Mouse (Mus musculus) limb, embryonic 12.5 days (tissue): ENCODE results near the gene Itgad. TPM values are rescaled to one million over a fixed set of nuclear protein-coding genes. Genes with fewer than 3 reads are reported as not detected.

Source experiments
- ATAC-seq: fragments of 200-750 bp; cut with Nextera tagmentation; 2 replicates; pipeline ENCODE4 v1.8.0; 2017; ENCODE audit warnings: low read depth, moderate TSS enrichment; ENCODE audit not compliant: insufficient number of reproducible peaks, insufficient read depth, low FRiP score, low TSS enrichment
- H3K27ac ChIP-seq: fragments of 300-500 bp; sonication (generic); 2 replicates; pipeline ENCODE4 v1.5.1; 2016; ENCODE audit warnings: mild to moderate bottlenecking, moderate library complexity
- H3K27me3 ChIP-seq: fragments of 300-500 bp; sonication (generic); 2 replicates; pipeline ENCODE4 v1.6.1; 2016; ENCODE audit warnings: mild to moderate bottlenecking, moderate library complexity
- H3K36me3 ChIP-seq: fragments of 300-500 bp; sonication (generic); 2 replicates; pipeline ENCODE4 v1.6.1; 2016; ENCODE audit warnings: mild to moderate bottlenecking, moderate library complexity
- H3K4me1 ChIP-seq: fragments of 300-500 bp; sonication (generic); replicated peaks from 2 replicates; pipeline ENCODE4 v1.6.1; 2016
- H3K4me2 ChIP-seq: fragments of 300-500 bp; sonication (generic); 2 replicates; pipeline ENCODE4 v1.6.1; 2016; ENCODE audit warnings: mild to moderate bottlenecking, moderate library complexity
- H3K4me3 ChIP-seq: fragments of 300-500 bp; sonication (generic); replicated peaks from 2 replicates; pipeline ENCODE4 v1.5.1; 2016; ENCODE audit warnings: mild to moderate bottlenecking
- H3K9ac ChIP-seq: fragments of 300-500 bp; sonication (generic); replicated peaks from 2 replicates; pipeline ENCODE4 v1.6.1; 2016; ENCODE audit warnings: mild to moderate bottlenecking, moderate library complexity
- H3K9me3 ChIP-seq: fragments of 300-500 bp; sonication (generic); 2 replicates; pipeline ENCODE4 v1.6.1; 2016; ENCODE audit warnings: mild to moderate bottlenecking, moderate library complexity
- WGBS: fragments of 180-500 bp; shearing (Covaris S2); methylation state at CpG from one replicate; pipeline ENCODE4 v1.1.7; 2016; 5-methylcytosine and 5-hydroxymethylcytosine counted together
- polyA plus RNA-seq: library from polyadenylated mRNA; unstranded; fragments of >200 nt; fragmentation: Nextera tagmentation; extraction: Ambion mirVana; gene quantifications from 2 replicates; pipeline ENCODE4 v1.2.1, GENCODE M21; 2016

The Itgad gene
- polyA plus RNA-seq = not detected in 2 replicates

DNA sequence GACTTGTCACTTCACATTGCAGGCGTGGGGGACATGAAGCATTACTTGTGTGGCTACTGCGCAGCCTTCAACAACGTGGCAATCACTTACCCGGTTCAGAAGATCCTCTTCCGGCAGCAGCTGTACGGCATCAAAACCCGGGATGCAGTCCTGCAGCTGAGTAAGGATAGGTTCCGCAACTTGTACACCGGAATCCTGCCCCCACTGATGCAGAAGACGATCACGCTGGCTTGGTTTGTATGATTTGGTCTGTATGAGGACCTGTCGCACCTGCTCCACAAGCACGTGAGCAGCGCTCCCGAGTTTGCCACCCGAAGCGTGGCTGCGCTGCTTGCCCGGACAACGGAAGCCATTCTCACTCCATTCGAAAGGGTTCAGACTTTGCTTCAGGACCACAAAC is at the start of gene Itgad:
Gene Itgad, plus strand, starts transcription at position 301 of the 400 bp plus-strand sequence.
- no peak within 1 kb of the TSS for H3K9ac ChIP-seq
- no peak within 1 kb of the TSS for H3K4me3 ChIP-seq
- 90% methylated on average over 21 of the region's 21 CpGs for WGBS
- no peak within 1 kb of the TSS for H3K27ac ChIP-seq
- no peaks in the 10 kb centered on the region for H3K36me3 ChIP-seq
- no peaks in the 10 kb centered on the region for H3K27me3 ChIP-seq
- no peaks in the 10 kb centered on the region for H3K4me1 ChIP-seq
- no peaks in the 10 kb centered on the region for H3K9me3 ChIP-seq
- ATAC-seq = no peak
- H3K4me2 ChIP-seq = no peak within 1 kb of the TSS

DNA sequence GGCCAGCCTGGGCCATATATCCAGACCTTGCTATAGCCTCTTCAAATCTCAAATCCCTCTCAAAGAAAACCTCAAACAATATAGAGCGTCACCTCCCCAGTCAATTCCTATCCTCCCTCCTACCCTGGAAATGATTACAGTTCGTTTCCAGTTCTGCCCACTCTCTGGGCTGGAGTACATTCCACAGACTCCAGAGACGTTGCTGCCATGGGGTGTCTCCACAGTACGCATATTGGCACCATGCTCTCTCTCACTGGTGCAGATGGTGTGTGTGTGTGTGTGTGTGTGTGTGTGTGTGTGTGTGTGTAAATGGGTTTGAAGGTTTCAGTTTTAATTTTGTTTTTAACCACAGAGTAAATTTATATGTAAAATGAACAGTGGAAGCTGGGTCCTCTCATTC is 48.9 kb upstream of the Itgad start:
- no peak for ATAC-seq

DNA sequence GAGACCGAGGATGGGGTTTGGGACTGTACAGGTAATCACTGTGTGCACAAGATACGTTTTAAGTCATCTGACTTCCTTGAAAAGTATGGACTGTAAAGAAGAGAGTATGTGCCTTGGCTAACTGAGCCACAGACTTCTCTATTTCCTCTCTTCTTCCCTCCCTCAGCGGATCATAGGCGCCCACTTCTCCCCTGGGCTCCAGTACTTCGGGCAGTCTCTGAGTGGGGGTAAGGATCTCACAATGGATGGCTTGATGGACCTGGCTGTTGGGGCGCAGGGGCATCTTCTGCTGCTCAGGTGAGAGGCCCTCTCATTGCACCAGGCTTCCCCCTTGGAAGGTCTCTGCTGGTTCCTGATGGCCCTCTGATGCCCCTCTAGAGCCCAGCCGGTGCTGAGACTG is 46.7 kb upstream of the Itgad start:
- no peak overlapping the region for H3K4me2 ChIP-seq
- H3K4me3 ChIP-seq = no peak overlapping the region
- H3K36me3 ChIP-seq = no peaks in the 10 kb centered on the region
- no peaks in the 10 kb centered on the region for H3K9me3 ChIP-seq
- no peaks in the 10 kb centered on the region for H3K4me1 ChIP-seq
- no peak for ATAC-seq
- no peak overlapping the region for H3K27ac ChIP-seq
- 89% methylated on average over 7 of the region's 7 CpGs for WGBS
- H3K9ac ChIP-seq = no peak overlapping the region
- H3K27me3 ChIP-seq = no peaks in the 10 kb centered on the region

More for the DNA sequence above, 48.9 kb upstream of the Itgad start:
- H3K27me3 ChIP-seq = no peaks in the 10 kb centered on the region; the same call in 1 of the 2 replicates
- no peaks in the 10 kb centered on the region for H3K36me3 ChIP-seq
- no peaks in the 10 kb centered on the region for H3K4me1 ChIP-seq
- H3K4me3 ChIP-seq = no peak overlapping the region
- WGBS = 65% methylated on average over 4 of the region's 4 CpGs
- no peak overlapping the region for H3K27ac ChIP-seq
- H3K9me3 ChIP-seq = no peaks in the 10 kb centered on the region
- no peak overlapping the region for H3K9ac ChIP-seq
- H3K4me2 ChIP-seq = no peak overlapping the region

- Histone ChIP-seq H3K4me2 (no peak overlapping the region), H3K4me3 (no peak overlapping the region), H3K27me3 (no peaks in the 10 kb centered on the region; the same call in 1 of the 2 replicates), H3K36me3 (no peaks in the 10 kb centered on the region), H3K27ac (no peak overlapping the region), H3K4me1 (no peaks in the 10 kb centered on the region), H3K9ac (no peak overlapping the region), H3K9me3 (no peaks in the 10 kb centered on the region)
- 75% methylated on average over 2 of the region's 2 CpGs for WGBS
- no peak for ATAC-seq
Observed at GRCm38 (mm10) chr7:128110314-128110713, 43.9 kb upstream of the Itgad start.

DNA sequence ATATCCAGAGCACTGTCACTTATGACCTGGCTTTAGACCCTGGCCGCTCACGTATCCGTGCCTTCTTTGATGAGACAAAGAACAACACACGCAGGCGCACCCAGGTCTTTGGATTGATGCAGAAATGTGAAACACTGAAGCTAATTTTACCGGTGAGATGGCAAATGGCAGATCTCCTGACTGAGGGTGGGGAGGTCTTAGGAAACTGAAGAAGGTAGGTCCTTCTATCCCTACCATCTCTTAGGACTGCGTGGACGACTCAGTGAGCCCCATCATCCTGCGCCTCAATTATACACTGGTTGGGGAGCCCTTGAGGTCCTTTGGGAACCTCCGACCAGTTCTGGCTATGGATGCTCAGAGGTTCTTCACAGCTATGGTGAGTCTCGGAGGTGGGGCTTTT is 42.0 kb upstream of the Itgad start:
- Histone ChIP-seq H3K9ac (no peak overlapping the region), H3K4me3 (no peak overlapping the region), H3K36me3 (no peaks in the 10 kb centered on the region), H3K27ac (no peak overlapping the region), H3K27me3 (peaks cover 2% of the 10 kb centered on the region; the same call in 1 of the 2 replicates), H3K4me1 (no peaks in the 10 kb centered on the region), H3K9me3 (no peaks in the 10 kb centered on the region), H3K4me2 (no peak overlapping the region)
- WGBS = 85% methylated on average over 11 of the region's 11 CpGs
- no peak for ATAC-seq

DNA sequence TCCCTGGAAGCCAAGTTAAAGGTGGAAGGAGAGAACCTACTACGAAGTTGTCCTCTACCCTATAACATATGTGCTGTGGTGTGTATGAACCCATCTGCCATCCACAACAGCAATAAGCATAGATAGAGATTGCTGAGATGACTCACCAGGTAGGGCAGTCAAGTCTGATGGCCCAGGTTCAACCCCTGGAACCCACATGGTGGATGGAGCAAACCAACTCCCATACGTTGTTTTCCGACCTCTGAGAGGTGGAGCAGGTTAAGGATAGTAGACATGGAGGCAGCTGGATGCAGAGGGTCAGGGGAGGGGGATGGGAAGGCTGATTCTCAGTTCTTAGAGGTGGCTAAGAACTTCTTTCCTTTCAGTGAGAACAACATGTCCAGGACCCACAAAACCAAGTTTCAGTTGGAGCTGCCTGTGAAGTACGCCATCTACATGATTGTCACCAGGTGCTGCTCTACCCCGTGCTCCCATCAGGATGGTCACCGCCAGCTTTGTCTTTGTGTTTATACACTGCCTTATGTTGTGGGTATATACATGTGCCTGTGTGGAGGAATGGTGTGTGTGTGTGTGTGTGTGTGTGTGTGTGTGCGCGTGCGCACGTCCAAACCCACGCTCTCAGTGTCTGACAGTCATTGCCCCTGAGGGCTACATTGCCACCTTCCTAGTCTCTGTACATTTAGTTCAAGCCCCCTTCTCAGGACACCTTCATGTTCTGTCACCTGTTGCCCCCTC is 39.6 kb upstream of the Itgad start:
- Histone ChIP-seq H3K27ac (no peak overlapping the region), H3K4me2 (no peak overlapping the region), H3K27me3 (peaks cover 3% of the 10 kb centered on the region; the same call in 1 of the 2 replicates), H3K36me3 (no peaks in the 10 kb centered on the region), H3K4me1 (no peaks in the 10 kb centered on the region), H3K4me3 (no peak overlapping the region), H3K9ac (no peak overlapping the region), H3K9me3 (no peaks in the 10 kb centered on the region)
- 89% methylated on average over 11 of the region's 11 CpGs for WGBS
- no peak for ATAC-seq

GRCm38 (mm10) chr7:128115211-128115958 is 38.8 kb upstream of the Itgad start:
- WGBS = 77% methylated on average over 5 of the region's 5 CpGs

DNA sequence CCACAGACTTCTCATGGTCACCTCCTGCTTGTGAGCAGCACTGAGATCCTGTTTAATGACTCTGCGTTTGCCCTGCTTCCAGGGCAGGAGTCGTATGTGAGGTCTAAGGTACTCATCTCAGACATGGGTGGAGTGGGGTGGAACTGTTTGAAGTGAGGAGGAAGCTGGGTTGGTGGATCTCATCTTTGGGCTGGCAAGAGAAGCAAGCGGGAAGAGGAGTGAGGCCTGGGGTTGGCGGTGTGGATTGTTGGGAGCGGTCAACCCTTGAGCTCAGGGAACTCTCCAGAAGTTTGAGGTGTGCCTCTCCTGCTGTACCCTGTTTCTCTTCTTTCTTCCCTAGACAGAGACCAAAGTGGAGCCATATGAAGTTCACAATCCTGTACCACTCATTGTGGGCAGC is 37.8 kb upstream of the Itgad start:
- 86% methylated on average over 5 of the region's 5 CpGs for WGBS

More at GRCm38 (mm10) chr7:128115211-128115958, 38.8 kb upstream of the Itgad start:
- no peaks in the 10 kb centered on the region for H3K4me1 ChIP-seq
- no peak overlapping the region for H3K4me3 ChIP-seq
- H3K4me2 ChIP-seq = no peak overlapping the region
- no peak for ATAC-seq
- no peak overlapping the region for H3K27ac ChIP-seq
- no peak overlapping the region for H3K9ac ChIP-seq
- no peaks in the 10 kb centered on the region for H3K9me3 ChIP-seq
- H3K36me3 ChIP-seq = no peaks in the 10 kb centered on the region
- H3K27me3 ChIP-seq = peaks cover 3% of the 10 kb centered on the region; the same call in 1 of the 2 replicates

DNA sequence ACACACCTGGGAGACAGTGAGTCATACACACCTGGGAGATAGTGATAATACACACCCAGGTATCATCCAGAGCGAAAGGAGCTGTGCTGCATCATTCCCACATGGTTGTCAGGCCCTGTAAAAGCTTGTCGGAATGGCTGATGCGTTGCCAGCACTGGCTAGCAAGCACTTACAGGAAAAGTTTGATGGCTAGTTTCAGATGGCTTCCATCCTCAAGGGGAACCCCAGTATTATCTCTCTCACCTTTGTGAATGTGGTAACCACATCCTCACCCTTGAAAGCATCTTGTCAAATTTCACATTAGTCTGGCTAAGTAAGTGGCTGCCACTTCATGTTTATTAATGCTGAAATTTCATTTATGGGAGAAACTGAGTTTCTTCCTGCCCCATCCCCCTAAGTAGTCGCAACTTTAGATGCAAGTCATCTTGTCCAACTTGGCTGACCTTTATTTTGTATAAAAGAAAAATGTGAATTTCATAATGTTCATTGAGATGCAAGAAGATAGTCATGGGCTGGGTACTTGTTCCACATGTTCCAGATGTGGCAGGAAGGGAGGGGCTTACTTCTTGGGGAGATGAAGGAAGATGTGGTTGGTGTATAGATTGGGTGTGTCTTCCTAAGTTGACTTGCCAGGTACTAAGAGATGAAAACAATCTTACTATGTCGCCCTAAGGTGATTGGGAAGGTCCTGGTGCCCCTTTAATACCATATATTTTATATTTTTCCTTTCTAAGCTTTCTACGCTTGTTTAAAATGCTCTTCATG is 34.3 kb upstream of the Itgad start:
- no peak for ATAC-seq
- Histone ChIP-seq H3K4me2 (no peak overlapping the region), H3K9me3 (no peaks in the 10 kb centered on the region), H3K36me3 (no peaks in the 10 kb centered on the region), H3K27me3 (0 out of 2 replicates have a peak, but pooled peaks cover 3% of the 10 kb centered on the region), H3K27ac (no peak overlapping the region), H3K9ac (no peak overlapping the region), H3K4me3 (no peak overlapping the region), H3K4me1 (no peaks in the 10 kb centered on the region)
- WGBS = 80% methylated on average over 6 of the region's 6 CpGs

More for the DNA sequence above, 37.8 kb upstream of the Itgad start:
- H3K9ac ChIP-seq = no peak overlapping the region
- no peak overlapping the region for H3K4me2 ChIP-seq
- no peak overlapping the region for H3K27ac ChIP-seq
- H3K4me3 ChIP-seq = no peak overlapping the region
- no peaks in the 10 kb centered on the region for H3K9me3 ChIP-seq
- no peak for ATAC-seq
- H3K36me3 ChIP-seq = no peaks in the 10 kb centered on the region
- no peaks in the 10 kb centered on the region for H3K4me1 ChIP-seq
- peaks cover 3% of the 10 kb centered on the region; the same call in 1 of the 2 replicates for H3K27me3 ChIP-seq

GRCm38 (mm10) chr7:128128741-128129720 is 25.1 kb upstream of the Itgad start, which contains the start of gene Itgax:
Gene Itgax (plus strand): TSS chr7:128129547.
- WGBS = 80% methylated on average over 8 of the region's 8 CpGs

More at GRCm38 (mm10) chr7:128128741-128129720, 25.1 kb upstream of the Itgad start, which contains the start of gene Itgax:
- Histone ChIP-seq H3K27me3 (no peaks in the 10 kb centered on the region), H3K9me3 (no peaks in the 10 kb centered on the region), H3K4me3 (no peak within 1 kb of the TSS), H3K4me1 (no peaks in the 10 kb centered on the region), H3K36me3 (no peaks in the 10 kb centered on the region), H3K27ac (no peak within 1 kb of the TSS), H3K9ac (no peak within 1 kb of the TSS), H3K4me2 (no peak within 1 kb of the TSS)
- no peak for ATAC-seq
